Mouse (Mus musculus) splenic B cell, adult 2 months (primary cell): ENCODE results near the gene Ankrd33b.

Source experiments
- DNase-seq: peaks from one replicate; pipeline ENCODE4 v3.0.0-alpha.2; 2011; ENCODE audit warnings: low read depth, low spot score
- H3K27me3 ChIP-seq: 2 replicates; pipeline ENCODE4 v1.6.1; 2012; ENCODE audit warnings: mild to moderate bottlenecking, low read length, moderate library complexity, mixed read lengths; ENCODE audit not compliant: control insufficient read depth, poor library complexity, insufficient read depth, severe bottlenecking
- H3K36me3 ChIP-seq: 2 replicates; pipeline ENCODE4 v1.6.1; 2012; ENCODE audit warnings: mild to moderate bottlenecking, low read length, moderate library complexity, mixed read lengths; ENCODE audit not compliant: control insufficient read depth, poor library complexity, insufficient read depth, severe bottlenecking

Gene Ankrd33b

GRCm38 (mm10) chr15:31284142-31284541 lies 83.4 kb downstream of the Ankrd33b start:
- no peak for DNase-seq
- H3K36me3 ChIP-seq: no peaks in the 10 kb centered on the region
- no peaks in the 10 kb centered on the region for H3K27me3 ChIP-seq

- no peak for DNase-seq
- Histone ChIP-seq H3K36me3 (no peaks in the 10 kb centered on the region), H3K27me3 (no peaks in the 10 kb centered on the region)
Measured at GRCm38 (mm10) chr15:31282353-31282752, 85.2 kb downstream of the Ankrd33b start.

- H3K27me3 ChIP-seq: no peaks in the 10 kb centered on the region
- DNase-seq: no peak
- H3K36me3 ChIP-seq: no peaks in the 10 kb centered on the region
Measured at GRCm38 (mm10) chr15:31281830-31282229, 85.7 kb downstream of the Ankrd33b start.

GRCm38 (mm10) chr15:31280683-31281082 lies 86.8 kb downstream of the Ankrd33b start:
- DNase-seq: no peak
- H3K36me3 ChIP-seq: no peaks in the 10 kb centered on the region
- H3K27me3 ChIP-seq: no peaks in the 10 kb centered on the region

- no peak for DNase-seq
- H3K27me3 ChIP-seq: no peaks in the 10 kb centered on the region
Measured at GRCm38 (mm10) chr15:31280059-31280458, 87.5 kb downstream of the Ankrd33b start.

GRCm38 (mm10) chr15:31279577-31280004 lies 87.9 kb downstream of the Ankrd33b start:
- Histone ChIP-seq H3K27me3 (no peaks in the 10 kb centered on the region), H3K36me3 (no peaks in the 10 kb centered on the region)
- DNase-seq: peak; percentile 93

More at GRCm38 (mm10) chr15:31280059-31280458, 87.5 kb downstream of the Ankrd33b start:
- no peaks in the 10 kb centered on the region for H3K36me3 ChIP-seq

GRCm38 (mm10) chr15:31279120-31279519 lies 88.4 kb downstream of the Ankrd33b start:
- Histone ChIP-seq H3K36me3 (no peaks in the 10 kb centered on the region), H3K27me3 (no peaks in the 10 kb centered on the region)
- no peak for DNase-seq

- Histone ChIP-seq H3K27me3 (no peaks in the 10 kb centered on the region), H3K36me3 (no peaks in the 10 kb centered on the region; the same call in none of the 2 replicates)
- DNase-seq: no peak
Measured at GRCm38 (mm10) chr15:31278090-31278489, 89.4 kb downstream of the Ankrd33b start.

- no peak for DNase-seq
- Histone ChIP-seq H3K27me3 (no peaks in the 10 kb centered on the region), H3K36me3 (no peaks in the 10 kb centered on the region; the same call in none of the 2 replicates)
Measured at GRCm38 (mm10) chr15:31273509-31273908, 94.0 kb downstream of the Ankrd33b start.

GRCm38 (mm10) chr15:31272695-31273094 lies 94.8 kb downstream of the Ankrd33b start:
- no peak for DNase-seq
- Histone ChIP-seq H3K36me3 (no peaks in the 10 kb centered on the region; the same call in none of the 2 replicates), H3K27me3 (no peaks in the 10 kb centered on the region)

GRCm38 (mm10) chr15:31269558-31269957 lies 98.0 kb downstream of the Ankrd33b start:
- Histone ChIP-seq H3K27me3 (no peaks in the 10 kb centered on the region), H3K36me3 (no peaks in the 10 kb centered on the region; the same call in none of the 2 replicates)
- DNase-seq: no peak

- no peaks in the 10 kb centered on the region; the same call in 1 of the 2 replicates for H3K36me3 ChIP-seq
- H3K27me3 ChIP-seq: no peaks in the 10 kb centered on the region
- DNase-seq: no peak
Measured at GRCm38 (mm10) chr15:31268148-31268547, 99.4 kb downstream of the Ankrd33b start.

- DNase-seq: no peak
- Histone ChIP-seq H3K27me3 (no peaks in the 10 kb centered on the region), H3K36me3 (no peaks in the 10 kb centered on the region)
Measured at GRCm38 (mm10) chr15:31265845-31266244, 101.7 kb downstream of the Ankrd33b start.

GRCm38 (mm10) chr15:31265404-31265803 lies 102.1 kb downstream of the Ankrd33b start:
- DNase-seq: no peak
- no peaks in the 10 kb centered on the region for H3K27me3 ChIP-seq

GRCm38 (mm10) chr15:31264827-31265226 lies 102.7 kb downstream of the Ankrd33b start:
- Histone ChIP-seq H3K36me3 (no peaks in the 10 kb centered on the region), H3K27me3 (no peaks in the 10 kb centered on the region)
- DNase-seq: peak; percentile 72

More at GRCm38 (mm10) chr15:31265404-31265803, 102.1 kb downstream of the Ankrd33b start:
- H3K36me3 ChIP-seq: no peaks in the 10 kb centered on the region

- no peak for DNase-seq
- H3K27me3 ChIP-seq: no peaks in the 10 kb centered on the region
Measured at GRCm38 (mm10) chr15:31262361-31262760, 105.2 kb downstream of the Ankrd33b start.

More at GRCm38 (mm10) chr15:31262361-31262760, 105.2 kb downstream of the Ankrd33b start:
- H3K36me3 ChIP-seq: no peaks in the 10 kb centered on the region
